Mouse (Mus musculus) frontal cortex, postnatal 36 days (tissue): ENCODE data around the gene Olfr99.
A peak's percentile ranks its signal among the peaks of the same experiment; 100 is the strongest.
"Not testable (repeated sequence)": the region's sequence is repeated elsewhere in the genome, so short reads cannot be mapped to it uniquely, and the experiment has no call there.

Source experiments
- DNase-seq, 2 experiments: peaks; one replicate each; pipeline ENCODE4 v3.0.0; 2022; ENCODE audit warnings: low spot score in 2 of 2

The Olfr99 gene

DNA sequence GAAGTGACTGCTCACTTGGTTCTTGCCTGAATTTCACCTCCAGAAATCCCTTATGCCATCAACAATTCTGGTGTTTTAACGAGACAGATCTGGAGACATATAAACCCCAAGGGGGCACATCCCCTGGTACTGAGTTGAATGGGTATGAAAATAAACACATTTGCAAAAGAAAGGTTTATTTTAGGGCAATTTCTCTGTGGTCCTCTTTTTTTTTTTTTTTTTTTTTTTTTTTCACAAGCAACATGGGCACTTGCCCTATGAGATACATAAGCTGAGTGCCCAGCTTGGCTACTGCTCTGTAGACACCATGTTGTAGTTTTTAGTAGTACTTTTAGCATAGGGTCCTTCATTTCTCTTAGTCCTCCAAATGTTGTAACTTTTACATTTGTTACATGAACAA is at the start of gene Olfr99:
Olfr99 (minus strand) TSS at position 101 of the 400 bp plus-strand sequence.
- no peak for DNase-seq

DNA sequence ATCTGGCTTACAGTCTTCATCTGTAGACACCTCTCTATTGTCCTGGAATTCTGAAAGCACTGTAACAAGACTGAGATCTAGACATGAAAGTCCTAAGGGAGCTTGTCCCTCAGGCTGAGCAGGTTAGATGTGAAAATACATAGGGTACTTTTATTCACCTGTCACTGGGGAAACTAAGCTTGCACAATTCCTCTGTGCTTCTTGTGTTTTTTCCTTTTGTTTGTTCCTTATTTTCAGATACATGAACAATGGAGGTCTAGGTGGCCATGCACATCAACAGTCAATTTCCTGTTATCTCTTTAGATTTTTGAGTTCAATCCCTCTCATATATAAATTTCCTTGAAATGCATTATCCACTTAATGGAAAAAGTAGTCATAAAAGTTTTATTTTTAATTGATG is 33.7 kb upstream of the Olfr99 start, which contains the start of gene Olfr102:
Olfr102 (minus strand) TSS at position 101 of the 400 bp plus-strand sequence.
- no peak for DNase-seq

DNA sequence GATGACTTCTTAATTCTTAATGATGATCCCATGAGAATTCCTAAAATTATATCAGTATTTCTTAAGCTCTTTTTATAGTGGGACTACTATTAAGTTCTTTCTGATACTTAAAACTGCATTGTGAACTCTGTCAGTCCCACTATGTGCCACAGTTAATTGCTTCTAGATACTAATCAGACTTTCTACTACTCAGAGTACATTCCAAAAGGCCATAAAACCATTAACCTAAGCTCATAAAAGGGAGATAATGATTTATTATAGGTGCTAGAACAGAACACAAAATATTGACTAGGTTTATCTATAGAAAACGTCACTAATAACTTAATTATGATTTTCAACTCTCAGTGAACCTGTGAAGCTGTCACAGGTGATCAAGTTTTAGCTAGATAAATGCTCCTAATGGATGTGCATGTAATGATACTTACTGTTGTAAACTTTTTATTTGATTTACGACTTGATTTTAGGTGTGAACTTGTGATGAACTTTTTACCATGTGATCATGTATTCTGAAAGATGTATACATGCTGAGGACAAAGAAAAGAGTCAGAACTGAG is 27.0 kb upstream of the Olfr99 start:
- DNase-seq = no peak

DNA sequence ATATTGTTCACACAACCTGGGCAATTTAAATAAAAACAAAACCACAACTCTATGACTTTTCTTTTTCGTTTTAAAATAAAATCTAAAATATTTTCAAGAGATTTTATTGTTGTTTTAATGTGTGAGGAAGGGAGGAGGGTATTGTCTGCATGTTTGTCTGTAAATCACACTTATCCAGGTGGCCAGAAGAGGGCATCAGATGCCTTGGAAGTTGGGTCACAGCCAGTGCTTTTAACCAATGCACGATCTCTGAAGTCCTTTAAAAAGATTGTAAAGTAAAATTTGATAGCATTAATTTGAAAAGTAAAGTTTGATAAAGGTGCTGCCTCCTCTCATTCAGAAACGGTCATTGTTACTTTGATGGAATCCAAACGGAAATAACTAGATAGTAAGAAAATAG is 25.2 kb upstream of the Olfr99 start:
- DNase-seq = no peak

DNA sequence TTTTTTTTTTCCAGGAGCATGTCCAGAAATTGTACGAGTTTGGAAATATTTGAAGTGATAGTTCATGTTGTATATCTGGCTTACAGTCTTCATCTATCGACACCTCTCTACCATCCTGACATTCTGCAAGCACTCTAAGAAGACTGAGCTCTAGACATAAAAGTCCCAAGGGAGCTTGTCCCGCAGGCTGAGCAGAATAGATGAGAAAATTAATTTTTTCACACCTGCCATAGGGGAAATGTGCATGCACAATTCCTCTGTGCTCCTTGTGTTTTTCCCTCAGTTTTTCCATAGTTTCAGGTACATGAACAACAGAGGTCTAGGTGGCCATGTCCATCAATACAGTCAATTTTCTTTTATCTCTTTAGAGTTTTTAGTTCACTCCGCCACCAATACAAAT is 21.0 kb upstream of the Olfr99 start, which contains the start of gene Olfr101:
Olfr101 (minus strand) TSS at position 101 of the 400 bp plus-strand sequence.
- no peak for DNase-seq

DNA sequence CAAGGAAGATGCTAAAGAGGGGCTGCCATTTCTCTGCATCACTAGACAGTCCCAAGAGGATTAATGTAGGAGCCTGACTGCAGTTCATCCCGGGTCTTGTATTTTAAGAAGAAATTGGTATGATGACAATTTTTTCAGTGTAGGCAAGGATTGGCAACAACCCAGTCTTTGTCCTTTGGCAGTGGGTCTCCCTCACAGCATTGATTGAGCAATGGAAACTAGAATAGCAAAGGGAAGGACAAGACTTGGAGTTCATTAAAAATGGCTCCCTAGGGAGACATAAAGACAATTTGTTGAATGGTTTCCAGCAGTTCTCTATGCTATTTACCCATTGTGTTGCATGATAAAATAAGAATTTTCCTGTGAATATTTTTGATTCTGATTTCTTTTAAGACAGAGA is 2.9 kb downstream of the Olfr99 start:
- no peak for DNase-seq

DNA sequence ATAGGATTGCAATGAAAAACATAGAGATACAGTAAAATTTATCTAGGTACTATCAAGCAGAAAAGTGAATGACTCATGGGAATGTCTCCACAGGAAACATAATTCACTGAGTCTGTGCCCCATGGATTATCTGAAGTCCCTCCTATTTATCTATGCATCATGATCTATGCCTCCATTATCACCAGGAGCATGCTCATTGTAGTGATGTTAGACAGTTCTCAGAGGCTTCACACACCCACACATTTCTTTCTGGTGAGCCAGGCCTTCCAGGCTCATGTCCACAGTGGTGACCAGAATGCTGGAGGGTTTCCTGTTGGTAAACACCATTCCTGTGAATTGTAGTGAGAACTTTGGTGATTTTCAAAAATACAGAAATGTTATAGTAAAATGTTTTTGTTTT is 6.7 kb downstream of the Olfr99 start:
- no peak for DNase-seq

DNA sequence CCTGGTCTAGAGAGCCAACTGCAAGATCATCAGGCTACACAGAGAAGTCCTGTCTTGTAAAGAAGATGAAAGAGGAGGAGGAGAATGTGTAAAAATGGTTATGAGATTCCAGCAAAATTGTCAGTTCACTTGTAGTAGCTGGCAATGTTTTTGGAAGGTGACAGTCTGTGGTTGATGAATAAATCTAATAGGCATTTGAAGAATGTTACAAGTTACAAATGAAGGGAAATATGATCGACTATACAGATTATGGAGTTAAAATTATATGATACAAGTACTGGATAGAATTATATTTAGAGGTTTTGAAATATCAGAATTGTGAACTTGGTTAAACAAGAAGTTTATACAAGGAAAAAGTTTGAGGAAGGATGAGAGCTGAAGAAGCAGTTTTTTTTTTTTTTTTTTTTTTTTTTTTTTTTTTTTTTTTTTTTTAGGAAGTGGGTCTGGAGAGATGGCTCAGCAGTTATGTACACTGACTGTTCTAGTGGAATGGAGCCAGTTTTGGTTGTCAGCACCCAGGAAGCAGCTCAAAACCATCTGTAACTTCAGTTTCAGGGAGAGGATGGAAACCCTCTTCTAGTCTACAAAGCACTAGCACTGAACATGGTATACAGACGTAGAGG is 7.5 kb downstream of the Olfr99 start:
- no peak for DNase-seq

DNA sequence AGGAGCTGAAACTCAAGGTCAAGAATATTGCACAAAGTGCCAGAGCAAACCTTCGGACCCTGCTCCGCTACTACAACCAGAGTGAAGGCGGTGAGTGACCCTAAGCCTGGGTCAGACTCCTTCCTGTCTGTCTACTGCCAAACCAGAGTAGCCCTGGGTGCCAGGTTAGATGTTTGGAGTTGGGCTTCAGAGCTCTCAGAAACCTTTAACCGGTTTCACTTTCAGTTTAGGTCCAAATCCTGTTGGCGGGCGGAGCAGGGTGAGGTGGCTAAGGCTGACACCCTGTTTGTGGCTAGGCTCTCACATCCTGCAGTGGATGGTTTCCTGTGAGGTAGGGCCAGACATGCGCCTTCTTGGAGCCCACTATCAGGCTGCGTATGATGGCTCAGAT is 12.6 kb downstream of the Olfr99 start:
- no peak for DNase-seq

DNA sequence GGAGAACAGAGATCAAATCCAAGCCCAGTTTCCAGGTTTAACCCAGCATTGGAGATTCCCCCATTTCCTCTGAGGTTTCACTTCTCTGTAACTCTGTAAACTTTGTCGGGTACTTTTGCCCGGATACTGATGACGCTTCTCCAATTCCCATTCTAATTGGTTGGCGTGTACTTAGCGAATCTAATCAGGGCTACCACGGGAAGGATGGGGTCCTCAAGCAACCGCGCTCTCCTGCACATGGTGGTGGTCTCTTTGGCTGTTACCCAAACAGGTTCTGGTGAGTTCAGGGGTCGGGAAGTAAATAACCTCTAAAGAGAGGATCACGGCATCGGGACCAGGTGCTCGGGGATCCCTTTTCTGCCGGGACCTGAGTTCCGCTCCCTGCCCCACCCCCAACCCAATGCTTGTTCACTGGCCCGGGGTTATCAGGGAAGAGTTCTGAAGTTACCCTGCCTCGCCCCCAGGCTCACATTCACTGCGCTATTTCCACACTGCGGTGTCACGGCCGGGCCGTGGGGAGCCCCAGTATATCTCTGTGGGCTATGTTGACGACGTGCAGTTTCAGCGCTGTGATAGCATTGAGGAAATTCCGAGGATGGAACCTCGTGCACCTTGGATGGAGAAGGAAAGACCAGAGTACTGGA is 13.1 kb downstream of the Olfr99 start, which contains the start of gene H2-M3:
H2-M3 (plus strand) TSS at position 163 of the 644 bp plus-strand sequence.
- DNase-seq = peak; percentile 90 to 96

DNA sequence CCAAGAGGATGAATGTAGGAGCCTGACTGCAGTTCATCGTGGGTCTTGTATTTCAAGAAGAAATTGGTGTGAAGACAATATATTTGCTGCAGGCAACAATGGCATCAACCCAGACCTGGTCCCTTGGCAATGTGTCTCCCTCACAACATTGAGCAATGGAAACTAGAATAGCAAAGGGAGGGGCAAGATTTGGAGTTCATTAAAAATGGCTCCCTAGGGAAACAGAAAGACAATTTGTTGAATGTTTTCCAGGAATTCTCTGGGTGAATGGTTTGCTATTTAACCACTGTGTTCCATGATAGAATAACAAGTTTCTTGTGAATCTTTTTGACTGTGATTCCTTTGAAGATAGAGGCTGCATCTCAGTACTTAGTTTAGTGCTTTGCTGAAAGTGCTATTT is 19.6 kb downstream of the Olfr99 start, which contains the start of gene Olfr98:
Olfr98 (minus strand) TSS at position 124 of the 400 bp plus-strand sequence.
- DNase-seq = no peak

DNA sequence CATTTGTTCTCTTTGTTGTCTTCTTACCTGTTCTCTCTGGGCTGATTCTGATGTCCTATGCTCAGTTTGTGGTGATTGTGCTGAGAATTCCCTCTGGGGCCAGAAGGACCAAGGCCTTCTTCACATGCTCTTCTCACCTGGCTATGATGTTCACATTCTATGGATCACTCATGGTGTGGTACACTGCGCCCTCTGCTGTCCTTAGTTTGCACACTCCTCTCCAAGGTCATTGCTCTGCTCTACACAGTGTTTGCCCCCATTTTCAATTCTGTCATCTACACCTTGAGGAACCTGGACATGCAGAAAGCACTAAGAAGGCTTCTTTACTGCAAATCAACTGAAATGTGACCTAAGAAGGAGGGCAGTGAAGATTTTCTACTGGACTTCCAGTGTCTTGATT is 32.7 kb downstream of the Olfr99 start:
- peak in 1 of 2 experiments; percentile 9 for DNase-seq

DNA sequence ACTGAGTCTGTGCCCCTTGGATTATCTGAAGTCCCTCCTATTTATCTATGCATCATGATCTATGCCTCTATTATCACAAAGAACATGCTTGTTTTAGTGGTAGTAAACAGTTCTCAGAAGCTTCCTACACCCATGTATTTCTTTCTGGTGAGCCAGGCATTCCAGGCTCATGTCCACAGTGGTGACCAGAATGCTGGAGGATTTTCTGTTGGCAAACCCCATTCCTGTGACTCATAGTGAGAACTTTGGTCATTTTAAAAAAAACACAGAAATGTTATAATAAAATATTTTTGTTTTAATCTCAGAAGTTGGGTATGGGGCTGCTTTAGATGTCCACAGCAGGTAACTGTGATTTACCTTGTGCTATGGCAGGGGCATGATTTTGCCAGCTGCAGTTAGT is 33.8 kb downstream of the Olfr99 start:
- no peak for DNase-seq

DNA sequence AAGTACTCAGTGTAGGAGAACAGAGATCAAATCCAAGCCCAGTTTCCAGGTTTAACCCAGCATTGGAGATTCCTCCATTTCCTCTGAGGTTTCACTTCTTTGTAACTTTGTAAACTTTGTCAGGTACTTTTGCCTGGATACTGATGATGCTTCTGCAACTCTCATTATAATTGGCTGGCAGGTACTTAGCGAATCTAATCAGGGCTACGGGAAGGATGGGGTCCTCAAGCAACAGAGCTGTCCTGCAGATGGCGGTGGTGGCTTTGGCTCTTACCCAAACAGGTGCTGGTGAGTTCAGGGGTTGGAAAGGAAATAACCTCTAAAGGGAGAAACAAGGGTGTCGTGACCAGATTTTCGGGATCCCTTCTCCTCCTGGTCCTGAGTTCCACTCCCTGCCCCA is 36.5 kb downstream of the Olfr99 start:
- DNase-seq = peak; percentile 9 to 40

DNA sequence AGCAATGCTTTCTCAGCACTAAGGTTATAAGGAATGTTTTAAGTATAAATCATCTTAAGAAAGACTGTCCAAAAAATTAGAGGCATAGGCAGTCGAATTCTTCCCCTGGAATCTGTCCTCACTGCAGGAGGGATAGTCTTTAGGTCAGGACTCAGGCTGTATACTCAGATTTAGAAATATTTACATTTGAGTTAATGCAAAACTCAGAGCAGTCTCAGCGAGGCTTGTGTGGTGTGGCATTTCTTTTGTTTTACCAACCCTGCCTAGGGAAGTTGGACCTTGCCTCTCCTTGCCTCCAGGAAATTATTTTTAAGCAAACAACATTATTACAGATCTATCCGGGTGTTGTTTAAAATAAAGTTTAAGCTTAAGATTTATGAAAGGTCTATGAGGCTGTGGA is 41.1 kb downstream of the Olfr99 start:
- DNase-seq = no peak

DNA sequence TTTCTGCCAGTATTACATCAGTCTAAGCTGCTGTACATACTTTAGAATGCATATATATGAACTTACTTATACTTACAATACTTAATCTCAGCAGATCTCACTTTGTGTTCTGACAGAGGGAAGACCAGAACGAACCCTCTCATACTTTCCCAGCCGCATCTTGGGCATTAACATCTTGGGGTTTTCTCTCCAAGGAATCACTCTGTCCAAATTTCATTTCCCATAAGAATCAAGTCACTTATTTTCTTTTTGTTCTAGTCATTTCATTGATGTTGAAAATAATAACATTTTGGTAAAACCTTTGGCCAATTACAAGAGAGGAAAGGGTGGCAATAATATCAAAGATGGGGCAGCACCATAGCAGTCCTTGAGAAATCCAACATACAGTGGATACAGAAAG is 46.0 kb downstream of the Olfr99 start, which contains the start of gene Olfr97:
Olfr97 (minus strand) TSS at position 101 of the 400 bp plus-strand sequence.
- not testable (repeated sequence) for DNase-seq
